Mouse (Mus musculus) thymus, postnatal 25 days (tissue): ENCODE measurements around the gene Iqcf4.
"Not testable (repeated sequence)": the region's sequence is repeated elsewhere in the genome, so short reads cannot be mapped to it uniquely, and the experiment has no call there.

Experiments used
- DNase-seq: peaks from one replicate; pipeline ENCODE4 v3.0.0; 2022

Gene Iqcf4

GRCm38 (mm10) chr9:106570896-106571295 lies at the start of gene Iqcf4:
Gene Iqcf4, minus strand, starts transcription at chr9:106570996.
- no peak for DNase-seq

- DNase-seq, result no peak
Measured at GRCm38 (mm10) chr9:106617496-106617895, 46.7 kb upstream of the Iqcf4 start.

DNA sequence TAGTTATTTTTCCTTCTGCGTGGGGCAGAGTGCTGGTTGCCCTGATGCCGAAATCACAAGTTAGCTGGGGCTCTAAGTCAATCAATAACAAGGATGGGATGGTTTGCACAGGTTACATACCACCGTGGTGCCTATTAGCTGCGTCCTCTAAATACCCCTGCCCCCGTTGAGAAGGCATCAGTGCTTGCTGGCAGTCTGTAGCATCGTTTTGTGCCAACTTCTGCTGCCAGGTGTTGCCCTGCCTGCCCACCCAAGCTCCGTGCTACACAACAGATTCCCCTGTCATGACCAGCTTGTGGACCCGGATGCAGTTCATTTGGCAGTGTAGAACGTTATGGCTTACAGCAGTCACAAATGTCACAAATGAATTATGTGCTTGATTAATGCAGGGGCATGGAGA lies 45.5 kb upstream of the Iqcf4 start:
- DNase-seq, result no peak

GRCm38 (mm10) chr9:106614616-106615015 lies 43.8 kb upstream of the Iqcf4 start:
- no peak for DNase-seq

GRCm38 (mm10) chr9:106613951-106614350 lies 43.2 kb upstream of the Iqcf4 start:
- no peak for DNase-seq

DNA sequence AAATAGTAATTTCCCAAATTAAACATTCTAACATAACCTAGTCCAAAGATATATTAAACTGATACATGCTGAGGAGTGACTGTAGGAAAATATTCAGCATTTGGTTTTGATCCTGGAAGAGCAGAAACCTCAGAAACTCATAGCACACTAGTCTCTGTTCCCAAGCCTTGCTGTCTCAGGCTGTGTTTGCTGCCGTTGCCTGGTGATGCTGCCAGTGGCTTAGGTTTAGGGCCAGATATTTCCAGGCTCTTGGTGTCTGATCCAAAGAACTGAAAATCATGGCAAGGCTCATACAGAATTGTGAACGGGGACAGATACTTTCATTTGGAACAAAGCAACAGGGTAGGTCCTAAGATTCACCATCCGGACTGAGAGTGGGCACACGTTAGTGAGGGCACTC lies 39.9 kb upstream of the Iqcf4 start:
- DNase-seq, result no peak

DNA sequence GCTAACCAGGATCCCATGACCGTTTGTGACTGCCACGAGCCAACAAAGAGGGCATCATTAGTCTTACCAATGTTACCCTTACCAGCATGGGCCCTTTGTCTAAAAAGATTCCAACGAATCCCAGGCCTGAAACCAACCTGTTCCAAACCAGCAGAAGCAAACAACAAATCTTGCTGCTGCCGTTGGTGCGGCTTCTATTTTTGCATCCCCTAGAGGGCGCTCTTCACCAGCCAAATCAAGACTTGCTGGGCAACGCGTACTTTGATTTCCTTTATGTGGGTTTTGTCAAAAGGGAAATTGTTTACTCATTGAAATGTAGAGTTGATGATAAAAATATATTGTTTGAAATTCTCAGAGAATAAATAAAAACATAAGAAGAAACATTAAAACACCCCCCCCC lies 29.8 kb upstream of the Iqcf4 start:
- DNase-seq, result peak; percentile 30

DNA sequence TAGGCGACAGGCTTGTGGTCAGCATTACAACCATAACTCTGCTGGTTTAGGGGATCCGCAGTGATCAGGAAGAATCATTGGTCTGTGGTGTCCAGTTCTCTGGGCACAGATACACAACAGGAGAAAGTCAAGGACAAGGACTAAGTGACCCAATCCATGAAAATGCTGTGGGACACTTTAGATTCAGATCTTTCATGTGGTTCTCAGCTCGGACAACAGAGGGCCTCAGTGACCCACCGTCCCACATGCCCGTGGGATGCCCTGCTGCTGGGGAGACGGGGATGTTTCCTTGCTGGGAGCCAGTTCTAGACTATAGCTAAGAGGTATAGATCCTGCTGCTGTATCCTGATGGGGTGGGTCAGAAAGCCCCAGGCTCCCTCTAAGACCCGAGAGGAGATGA lies 27.7 kb upstream of the Iqcf4 start:
- no peak for DNase-seq

DNA sequence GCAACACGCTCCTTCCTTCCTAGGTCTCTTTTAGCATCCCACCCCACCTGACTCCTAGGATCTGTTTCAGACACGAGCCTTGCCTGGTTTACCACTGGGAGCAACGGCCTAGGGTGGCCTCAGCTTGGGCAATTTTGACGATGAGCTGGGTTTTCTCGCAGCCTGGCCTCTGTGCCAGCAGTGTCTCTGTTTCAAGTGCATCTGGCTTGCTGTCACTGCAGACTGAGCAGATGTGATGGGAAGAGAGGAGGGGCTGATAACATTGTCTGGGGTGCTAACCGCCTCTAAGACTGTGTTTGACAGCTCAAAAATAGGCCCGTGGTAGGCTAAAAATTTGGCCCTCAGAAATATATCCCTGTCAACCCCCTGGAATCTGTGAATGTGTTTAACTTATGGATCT lies 25.0 kb upstream of the Iqcf4 start:
- DNase-seq, result no peak

GRCm38 (mm10) chr9:106595402-106595801 lies 24.6 kb upstream of the Iqcf4 start:
- DNase-seq, result not testable (repeated sequence)

DNA sequence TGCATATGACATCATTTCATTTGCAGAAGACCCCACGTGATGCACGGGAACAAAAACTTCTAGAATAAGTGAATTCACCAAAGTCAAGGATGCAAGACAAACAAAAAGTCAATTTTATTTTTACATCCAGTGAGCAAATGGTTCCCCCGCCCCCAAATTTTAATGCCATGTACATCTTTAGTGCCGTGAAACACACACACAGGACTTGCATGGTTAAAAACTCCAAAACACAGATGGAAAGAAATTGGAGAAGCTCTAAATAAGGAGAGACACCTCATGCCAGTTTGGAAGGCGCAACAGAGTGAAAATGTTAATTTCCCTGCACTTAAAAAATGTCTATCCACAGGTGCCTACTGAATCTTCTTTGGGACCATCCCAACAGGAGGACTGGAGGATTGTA lies 21.4 kb upstream of the Iqcf4 start:
- no peak for DNase-seq

DNA sequence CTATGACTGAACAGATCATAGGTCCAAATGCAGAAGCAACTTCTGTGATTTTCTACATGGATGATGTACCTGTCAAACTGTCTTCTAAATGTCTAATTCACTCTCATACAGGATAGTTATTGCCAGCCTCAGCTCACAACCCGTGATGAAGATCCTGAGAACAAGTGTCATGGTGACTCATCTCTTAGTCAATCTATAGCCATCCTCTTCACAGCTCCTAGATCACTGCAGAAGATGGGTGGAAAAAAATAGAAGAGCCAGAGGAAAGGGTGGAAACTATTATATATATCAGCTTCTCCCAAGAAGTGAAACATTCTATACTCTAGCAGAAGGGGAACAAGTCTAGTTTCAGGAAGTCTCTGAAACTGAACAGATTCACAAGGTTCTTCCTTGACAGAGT lies 11.8 kb upstream of the Iqcf4 start:
- DNase-seq, result no peak

- no peak for DNase-seq
Measured at GRCm38 (mm10) chr9:106580016-106580415, 9.2 kb upstream of the Iqcf4 start.

DNA sequence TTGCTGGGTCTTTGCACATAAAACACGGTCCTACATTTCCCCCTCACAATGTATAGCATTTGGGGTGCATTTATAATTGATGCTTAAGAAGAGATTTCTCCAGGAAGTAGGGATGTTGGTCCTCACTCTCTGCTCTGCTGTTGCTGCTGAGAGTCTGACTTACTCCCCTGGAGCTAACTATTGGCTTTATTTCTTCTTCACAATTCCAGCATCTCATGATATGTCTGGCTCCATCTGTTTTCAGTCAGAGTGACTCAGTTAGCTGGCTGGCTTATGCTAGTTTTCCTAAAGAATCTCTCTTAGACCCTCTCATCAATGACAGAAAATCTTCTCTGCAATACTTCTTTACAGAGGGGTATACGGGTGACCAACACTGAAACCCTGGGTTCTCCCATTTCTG lies 5.3 kb upstream of the Iqcf4 start:
- no peak for DNase-seq

DNA sequence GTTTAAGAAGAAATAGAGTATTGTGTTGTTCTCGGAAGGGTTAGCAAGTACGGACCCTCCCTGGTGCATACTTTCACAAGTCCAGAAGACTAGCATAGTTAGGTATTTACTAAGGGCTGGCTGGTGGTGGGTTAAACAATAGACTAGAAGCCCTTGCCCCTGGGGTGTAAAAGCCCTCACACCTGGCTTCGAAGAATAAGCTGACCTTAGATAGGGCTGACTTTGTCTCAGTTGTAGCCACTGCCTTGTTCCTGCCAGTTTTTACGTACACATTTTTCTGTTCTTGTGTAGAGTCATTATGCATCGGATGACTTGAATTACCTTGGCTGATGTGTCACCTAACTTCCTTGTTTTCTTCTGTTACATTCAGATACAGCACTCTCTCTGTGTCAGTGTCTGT lies 2.6 kb upstream of the Iqcf4 start:
- DNase-seq, result no peak

GRCm38 (mm10) chr9:106572186-106572585 lies 1.4 kb upstream of the Iqcf4 start:
- DNase-seq, result no peak

DNA sequence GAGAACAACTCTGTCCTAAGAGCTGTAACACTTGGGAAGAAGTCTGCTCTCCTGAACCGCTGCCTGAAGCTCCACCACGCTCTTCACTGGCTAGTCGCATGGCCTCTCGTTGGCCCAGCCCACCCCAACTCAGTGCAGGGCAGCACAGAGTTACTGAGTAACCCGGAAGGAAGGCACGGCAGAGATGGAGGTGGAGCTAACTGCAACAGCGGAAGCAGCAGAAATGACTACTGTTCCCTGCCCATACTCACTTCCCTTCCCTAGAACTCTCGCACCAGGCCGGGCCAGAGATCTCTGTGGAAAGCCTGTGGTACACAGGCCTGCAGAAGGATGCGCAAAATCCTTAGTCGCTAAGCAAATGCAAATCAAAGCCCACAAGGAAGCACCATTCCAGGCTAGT lies 4.4 kb downstream of the Iqcf4 start:
- peak; percentile 11 for DNase-seq

DNA sequence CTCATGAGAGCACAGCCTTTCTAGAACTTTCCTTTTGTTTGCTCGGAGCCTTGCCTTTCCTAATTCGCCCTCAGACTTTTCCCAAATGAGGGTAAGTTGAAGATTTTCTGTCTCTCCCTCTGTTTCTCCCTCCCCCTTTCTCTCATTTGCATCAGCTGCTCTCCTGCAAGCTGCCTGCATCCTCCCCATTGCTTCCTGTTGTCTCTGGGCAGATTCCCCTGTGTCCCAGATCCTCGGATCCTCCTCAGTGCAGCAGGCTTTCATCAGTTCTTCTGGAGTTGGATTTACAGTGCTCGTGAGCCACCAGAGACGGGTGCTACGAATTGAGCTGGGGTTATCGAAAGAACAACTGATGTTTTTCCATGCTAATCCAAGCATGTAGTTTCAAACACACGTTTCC lies 6.8 kb downstream of the Iqcf4 start:
- DNase-seq, result no peak

DNA sequence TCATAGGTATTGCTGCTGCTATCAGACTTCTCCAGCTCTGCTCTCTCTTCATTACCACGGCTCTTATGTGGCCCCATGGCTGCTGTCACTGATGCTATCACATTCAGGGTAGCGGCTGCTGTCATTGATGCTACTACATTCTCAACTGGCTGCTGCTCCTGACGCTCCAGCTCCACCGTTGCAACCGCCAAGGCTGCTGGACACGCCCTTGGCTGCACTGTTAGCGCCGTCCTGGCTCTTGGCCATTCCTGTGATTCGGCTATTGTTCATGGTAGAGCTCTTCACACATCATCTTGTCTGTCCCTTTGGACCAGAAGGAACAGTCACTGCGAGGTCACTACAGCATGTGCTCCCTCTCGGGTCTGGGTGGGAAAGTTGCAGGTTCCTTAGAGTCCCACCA lies 8.5 kb downstream of the Iqcf4 start:
- DNase-seq, result no peak

- DNase-seq, result no peak
Measured at GRCm38 (mm10) chr9:106561531-106561930, 9.3 kb downstream of the Iqcf4 start, which contains the start of gene Iqcf3. Gene Iqcf3, minus strand, starts transcription at chr9:106561631.

DNA sequence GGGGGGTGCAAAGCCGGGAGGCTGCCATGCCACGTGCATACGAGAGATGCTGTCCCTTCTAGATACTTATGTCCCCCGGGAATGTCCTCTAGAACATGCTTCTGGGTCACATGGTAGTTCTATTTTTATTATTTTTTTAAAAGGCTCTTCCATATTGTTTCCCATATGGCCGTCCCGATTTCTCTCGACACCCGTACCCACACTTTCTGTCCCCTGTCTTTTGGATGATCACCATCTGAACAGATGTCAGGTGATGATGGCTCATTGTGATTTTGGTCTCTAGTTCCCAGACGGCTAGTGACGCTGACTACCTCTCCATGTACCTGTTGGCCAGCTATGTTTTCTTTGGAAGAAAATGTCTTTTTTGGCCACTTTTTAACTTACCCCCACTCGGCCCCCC lies 35.8 kb downstream of the Iqcf4 start:
- DNase-seq, result no peak

GRCm38 (mm10) chr9:106534296-106534695 lies 36.5 kb downstream of the Iqcf4 start:
- no peak for DNase-seq

DNA sequence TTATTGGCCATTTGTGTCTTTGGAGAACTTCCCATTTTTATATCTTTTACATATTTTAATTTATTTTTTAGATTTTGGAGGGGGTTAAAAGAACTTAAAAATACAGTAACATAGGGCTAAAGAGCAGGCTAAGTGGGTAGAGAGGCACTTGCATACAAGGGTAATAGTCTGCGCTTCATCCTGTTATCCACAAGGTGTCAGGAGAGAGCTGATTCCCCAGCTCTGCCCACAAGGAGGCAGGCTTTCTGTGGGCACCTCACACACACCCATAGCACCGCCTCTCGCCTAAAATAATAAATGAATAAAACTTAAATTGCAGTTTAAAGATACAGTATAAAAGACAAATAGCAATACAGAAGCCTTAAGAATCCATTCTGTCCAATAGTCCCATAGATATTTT lies 39.0 kb downstream of the Iqcf4 start:
- DNase-seq, result peak; percentile 13

DNA sequence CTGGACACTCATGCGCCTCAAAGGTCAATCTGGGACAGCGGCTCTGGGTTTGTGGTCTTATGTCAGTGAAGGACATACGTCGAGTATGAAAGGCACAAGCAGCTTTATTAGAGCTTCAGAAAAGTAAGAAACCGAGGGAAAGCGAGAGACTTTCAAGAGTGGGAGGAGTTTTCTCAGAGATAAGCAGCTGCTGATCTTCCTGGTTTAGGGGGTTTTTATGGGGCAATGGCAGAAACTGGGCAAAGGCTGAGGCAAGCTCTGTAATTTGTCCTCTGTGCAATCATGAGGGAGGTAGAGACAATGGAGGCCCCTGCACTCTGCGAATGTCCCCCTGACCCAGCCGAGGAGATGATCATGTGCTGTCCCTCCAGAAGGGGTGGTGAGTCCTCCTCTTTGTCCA lies 50.9 kb downstream of the Iqcf4 start:
- DNase-seq, result no peak

DNA sequence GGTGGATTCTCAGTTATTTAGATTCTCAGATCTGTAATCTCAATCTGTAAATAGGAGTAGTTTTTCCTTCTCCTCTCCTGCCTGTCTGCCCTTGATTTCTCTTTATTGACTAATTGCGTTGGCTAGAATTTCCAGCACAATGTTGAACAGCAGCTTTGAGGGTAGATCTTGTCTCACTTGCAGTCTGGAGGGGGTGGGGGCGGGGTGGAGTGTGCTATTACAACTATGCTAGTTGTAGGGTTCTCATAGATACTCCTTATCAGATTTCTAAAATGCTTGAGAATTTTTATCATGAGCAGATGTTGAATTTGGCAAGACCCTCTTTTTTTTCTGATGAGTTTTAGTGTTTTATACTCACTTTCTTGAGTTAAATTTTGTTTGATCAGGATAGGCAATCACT lies 51.4 kb downstream of the Iqcf4 start:
- DNase-seq, result no peak
